Mouse (Mus musculus) liver, postnatal 0 days (tissue): ENCODE data around the gene Prkcb.

ENCODE experiments used
- CTCF ChIP-seq: sonication (generic); IDR thresholded peaks from 2 replicates; pipeline ENCODE4 v1.5.1; 2016; ENCODE audit warnings: antibody characterized with exemption, low read depth
- EP300 ChIP-seq: IDR thresholded peaks from 2 replicates; pipeline ENCODE4 v1.6.1; 2016; ENCODE audit warnings: antibody characterized with exemption, low read depth, mild to moderate bottlenecking

DNA sequence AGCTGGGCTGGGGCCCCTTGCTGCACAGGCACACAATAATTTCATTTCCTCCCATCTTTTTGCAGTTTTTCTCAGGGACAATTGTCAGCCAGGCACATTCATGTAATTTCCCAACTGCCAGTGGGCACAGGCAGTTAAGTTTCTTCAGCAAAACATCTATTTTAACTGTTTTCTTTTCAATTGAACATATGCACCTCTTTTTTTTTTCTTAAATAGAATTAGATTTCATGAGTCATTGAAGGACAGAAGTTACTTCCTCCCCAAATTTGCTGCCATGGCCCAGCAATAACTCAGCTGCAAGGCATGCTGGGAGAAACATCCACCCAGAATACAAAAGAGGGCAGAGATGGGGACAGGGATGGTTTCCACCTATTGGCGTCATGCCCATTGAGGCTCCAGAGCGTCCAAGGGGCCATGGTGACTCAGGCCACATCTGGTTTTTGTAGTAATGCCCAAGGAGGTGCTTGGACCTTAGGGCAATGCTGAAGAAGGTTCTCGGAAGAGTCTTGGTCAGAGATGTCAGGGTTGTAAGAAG, 284.6 kb downstream of the Prkcb start:
- TF ChIP-seq CTCF: no peak
- TF ChIP-seq EP300: no peak
